Mouse (Mus musculus): ENCODE measurements at regions not wholly inside any gene's neighbourhood (a gene's known extent, or its start where the extent isn't known, plus 50 kb on each side); places are given as distances from the start of the nearest gene placed in this dataset.

DNA sequence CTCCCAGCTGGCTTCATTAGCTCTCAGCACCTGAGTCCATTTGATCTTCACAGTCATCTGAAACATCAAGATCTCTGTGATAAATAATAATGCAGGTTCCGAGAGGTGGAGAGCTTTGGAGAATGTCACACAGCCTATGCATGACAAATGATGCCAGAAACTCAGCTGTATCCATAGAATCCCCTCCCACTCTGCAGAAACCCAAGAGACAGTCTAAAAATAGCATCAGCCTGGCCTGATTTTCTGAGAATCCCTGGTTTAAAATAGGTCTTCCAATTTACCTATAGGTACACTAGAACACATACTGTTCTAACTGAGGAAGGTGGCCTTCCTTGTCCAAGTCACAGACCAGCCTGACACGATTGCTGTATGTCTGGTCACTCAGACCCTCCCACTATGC, 184.0 kb upstream of the B3gat1 start:
- no peak for DNase-seq (ENCODE audit: low read depth, low spot score)

DNA sequence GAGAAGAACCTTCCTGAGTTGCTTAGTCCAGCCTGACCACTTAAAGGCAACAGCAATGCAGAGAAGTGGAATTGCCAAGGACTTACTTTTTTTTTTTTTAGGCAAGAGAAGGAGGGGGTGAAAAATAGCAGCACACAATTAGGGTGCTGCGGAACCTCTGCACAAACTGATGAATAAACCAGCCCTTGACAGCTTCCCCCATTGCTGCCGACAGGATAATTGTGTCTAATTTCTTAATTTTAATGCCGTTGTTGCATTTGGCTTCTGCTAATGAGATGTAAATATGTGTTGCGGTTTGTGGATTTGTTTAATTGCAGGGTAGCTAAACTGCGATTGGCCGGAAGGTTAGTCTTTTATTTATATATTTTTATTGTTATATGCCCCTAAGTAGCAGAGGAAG, 157.5 kb upstream of the B3gat1 start:
- DNase-seq (ENCODE audit: low read depth, low spot score), result no peak

DNA sequence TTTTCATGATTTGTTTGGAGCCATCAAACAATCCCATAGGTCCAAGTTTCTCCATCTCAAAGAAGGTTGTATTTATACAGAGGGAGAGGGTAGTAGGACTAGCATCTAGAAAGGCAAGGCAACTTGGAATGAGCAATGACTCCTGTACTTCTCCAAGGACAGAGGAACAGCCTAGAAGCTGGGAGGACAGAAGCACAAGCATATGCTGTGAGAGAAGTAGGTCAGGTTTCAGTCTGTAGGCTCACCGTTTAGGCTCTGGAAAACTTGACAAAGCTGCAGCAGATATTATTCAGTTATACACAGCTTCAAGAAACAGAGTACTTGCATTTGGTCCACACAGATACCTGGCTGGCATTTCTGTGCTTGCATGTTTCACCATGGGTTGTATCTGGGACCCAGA, 131.5 kb upstream of the B3gat1 start:
- no peak for DNase-seq (ENCODE audit: low read depth, low spot score)

DNA sequence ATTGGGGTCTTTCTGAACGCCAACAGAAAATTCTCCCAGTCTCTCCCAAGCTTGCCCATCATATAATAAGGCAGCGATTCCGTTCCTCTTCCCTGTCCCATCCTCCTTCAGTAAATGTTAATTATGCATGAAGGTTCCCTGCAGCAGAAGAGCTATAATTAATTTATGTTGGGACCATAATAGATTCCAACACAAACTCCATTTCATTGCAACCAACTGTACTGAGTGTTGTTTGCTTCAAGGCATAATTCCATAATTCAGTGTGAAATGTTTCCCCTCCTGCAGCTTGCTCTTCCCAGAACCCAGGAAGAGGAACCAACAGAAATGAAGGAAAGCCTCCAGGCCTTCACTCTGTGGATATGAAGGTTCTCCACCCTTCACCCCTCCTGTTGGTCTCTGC, 129.0 kb upstream of the B3gat1 start:
- no peak for DNase-seq (ENCODE audit: low read depth, low spot score)

DNA sequence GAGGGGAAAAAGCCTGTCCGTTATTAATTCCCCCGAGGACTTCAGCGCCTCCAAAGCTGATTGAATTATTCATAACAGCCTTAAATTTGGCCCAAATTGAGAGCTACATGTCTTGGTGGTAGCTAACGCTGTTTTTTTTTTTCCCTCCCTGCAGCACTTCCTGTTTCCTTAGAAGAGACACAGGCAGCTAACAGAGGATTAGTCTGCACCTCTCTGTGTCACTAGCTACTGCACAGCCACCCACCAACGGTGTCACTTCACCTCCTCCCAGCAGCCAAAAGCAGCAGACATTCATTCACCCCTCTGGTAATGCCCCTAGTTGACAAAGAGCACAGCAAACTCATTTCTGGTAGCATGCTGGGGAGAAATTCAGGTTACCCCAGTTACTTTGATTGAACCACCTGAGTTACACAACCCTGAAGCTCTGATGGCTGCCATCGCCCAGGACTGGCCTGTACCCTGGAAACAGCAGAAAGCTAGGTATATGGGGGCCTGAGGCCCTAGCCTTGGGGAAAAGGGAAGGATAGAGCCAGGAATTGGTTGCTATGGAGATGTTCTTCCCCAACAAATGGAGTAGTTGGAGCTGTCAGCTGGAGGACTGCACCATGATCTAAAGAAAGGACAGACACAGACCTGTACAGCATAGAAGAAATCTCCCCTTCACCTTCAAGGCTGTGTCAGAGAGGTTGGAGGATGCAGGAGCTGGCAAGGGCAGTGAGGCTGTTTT, 121.7 kb upstream of the B3gat1 start:
- no peak for DNase-seq (ENCODE audit: low read depth, low spot score)

DNA sequence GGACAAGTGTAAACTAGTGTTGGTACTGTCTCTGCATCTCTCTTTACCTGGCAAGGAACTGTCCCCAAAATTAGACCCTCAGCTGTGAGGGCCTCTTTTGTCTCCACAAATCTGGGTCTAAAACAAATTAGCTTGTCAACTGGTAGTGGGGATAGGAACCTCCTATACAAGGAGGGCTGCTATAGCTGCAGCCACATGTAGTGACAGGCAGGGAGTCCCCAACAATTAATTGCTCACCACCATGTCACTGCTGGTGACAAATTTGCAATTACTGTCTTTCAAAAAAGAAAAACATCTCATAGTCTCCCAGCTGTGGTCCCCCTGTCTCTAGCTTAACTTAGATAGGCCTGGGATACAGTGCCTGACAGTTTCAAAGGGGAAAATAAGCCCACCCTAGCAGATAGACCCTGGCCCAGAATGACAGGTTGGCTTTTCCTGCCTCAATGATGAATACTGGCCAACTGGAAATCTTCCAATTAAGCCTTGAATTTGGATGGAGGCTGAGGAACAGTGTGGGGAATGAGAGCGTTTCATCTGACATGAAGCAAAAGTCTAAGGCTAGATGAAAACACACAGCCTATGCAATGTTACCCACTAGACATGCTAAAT, 110.6 kb upstream of the B3gat1 start:
- no peak for DNase-seq (ENCODE audit: low read depth, low spot score)

DNA sequence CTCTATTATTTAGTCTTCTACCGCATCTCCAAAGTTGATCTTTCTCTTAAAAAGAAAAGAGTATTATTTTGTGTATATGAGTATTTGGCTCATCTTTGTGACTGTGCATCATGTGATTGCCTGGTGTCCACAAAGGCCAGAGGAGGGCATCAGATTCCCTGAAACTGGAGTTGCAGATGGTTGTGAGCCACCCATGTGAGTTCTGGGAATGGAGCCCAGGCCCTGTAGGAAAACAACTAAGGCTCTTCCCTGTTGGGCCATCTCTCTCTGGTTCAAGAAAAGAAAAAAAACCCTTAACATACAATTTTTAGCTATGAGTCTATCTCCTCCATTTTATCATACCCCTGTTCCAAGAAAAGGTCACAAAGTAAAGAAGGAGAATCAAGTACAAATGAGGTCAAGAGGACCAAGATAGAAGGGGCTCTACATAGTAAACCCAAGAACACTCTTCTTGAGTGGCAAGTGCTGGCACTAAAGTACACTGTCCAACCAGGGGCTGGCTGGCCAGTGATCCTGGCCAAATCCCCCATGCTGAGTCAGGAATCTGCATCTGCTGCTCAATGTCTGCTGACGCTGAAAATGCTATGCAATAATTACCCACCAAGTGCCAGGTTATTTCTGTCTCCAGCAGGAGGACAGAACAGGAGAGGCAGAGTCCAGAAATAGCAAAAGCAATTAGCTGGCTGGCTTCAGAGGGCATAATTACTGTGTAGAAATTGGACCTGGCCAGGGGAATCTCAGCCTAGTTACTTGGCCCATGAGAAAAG, 108.2 kb upstream of the B3gat1 start:
- DNase-seq (ENCODE audit: low read depth, low spot score), result no peak

DNA sequence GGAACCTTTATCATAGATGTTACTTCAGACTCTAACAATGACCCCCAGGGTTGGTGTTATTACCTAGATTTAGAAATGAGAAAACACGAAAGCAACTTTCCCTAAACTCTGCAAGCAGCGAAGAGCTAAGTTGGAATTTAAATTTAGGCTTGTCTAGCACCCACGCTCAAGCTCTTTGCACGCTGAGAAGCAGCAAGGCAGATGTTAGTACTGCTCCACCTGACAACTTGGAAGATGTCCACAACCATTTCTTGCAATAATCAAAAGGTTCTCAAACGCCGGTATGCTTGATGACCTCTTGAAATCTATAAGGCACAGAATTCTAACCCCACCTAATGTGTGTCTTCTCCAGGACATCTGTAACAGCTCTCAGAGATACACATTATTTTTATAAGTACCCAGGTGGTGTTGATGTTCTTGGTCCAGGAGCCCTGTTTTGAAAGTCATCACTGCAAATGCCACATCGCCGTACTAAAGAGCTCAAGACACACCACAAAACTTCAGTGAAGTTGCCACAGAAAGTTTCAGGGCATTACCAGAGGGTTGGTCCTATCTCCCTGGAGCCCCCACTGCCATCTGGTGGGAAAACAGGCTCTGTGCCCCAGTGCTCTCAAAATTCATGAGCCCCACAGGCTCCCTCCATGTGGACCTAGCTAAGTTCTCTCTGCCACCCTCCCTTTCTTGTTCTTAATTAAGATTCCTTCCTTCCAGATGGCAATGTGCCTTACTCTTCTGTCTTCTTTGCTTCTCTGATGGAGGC, 100.5 kb upstream of the B3gat1 start:
- DNase-seq (ENCODE audit: low read depth, low spot score), result no peak

DNA sequence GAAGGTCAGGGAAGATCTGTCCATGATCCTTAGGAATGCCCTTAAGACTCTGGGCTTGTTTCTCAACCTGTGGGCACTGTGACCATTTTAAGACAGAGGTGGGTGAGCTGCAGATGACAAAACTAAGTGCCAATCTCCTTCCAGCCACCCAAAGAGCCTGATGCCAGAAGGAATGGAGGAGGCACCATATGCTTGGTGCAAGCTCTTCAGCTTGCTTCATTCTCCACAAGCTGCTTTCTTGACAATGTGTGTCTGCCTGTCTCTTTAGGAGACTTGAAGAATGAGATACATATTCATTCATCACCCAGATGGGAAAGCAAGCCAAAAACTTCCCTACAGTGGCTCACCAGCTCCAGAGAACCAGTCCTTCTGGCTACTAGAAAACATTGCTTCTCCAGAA, 98.3 kb upstream of the B3gat1 start:
- DNase-seq (ENCODE audit: low read depth, low spot score), result no peak

DNA sequence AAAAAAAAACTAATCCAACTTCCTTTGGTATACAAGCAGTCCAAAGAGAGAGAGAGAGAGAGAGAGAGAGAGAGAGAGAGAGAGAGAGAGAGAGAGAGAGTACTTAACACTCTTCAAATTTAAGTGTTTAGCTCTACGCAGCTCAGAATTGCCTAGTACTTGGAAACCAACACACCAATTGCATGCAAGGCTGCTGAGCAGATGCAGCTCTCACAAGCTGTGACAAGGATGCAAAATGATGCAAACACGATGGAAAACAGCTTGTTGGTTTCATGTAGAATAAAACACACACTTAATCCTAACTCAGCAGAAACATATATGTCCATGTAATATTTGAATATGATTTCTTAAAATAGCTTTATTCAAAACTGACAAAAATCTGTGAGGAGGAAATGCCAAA, 94.9 kb upstream of the B3gat1 start:
- no peak for DNase-seq (ENCODE audit: low read depth, low spot score)

DNA sequence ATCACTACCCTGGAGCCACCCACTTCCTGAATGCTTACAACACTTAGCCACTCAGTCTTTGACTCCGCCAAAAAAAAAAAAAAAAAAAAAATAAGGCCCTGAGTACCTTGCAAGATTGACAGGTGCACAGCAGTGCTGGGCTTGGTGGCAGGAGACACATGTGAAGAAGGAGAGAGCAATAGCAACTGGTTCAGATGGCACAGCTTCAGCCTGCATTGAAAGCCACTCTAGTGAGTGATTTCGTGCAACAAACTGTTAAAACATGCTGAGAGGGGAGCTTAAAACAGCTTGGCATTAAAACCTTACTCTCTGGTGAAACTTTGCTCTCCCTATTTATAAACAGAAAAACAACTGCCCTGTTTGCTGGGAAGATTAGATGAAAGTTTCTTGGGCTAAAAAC, 91.2 kb upstream of the B3gat1 start:
- no peak for DNase-seq (ENCODE audit: low read depth, low spot score)

DNA sequence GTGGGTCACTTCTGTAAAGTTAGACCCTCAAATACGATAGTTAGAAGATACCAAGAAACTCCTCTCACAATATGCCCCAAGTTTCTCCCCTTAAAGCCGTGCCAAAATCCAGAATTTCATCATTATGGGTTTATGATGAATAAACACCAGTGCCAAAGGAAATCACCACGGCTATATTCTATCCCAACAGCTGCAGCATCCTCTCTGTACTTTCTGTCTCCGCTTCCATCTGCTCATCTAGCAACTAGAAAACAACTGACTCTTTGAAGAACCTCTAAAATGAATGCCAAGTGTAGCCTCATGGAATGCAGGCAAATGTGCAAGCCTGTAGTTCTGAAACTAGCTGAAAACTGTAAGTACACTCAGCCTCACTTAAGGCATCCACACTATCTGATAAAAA, 90.7 kb upstream of the B3gat1 start:
- DNase-seq (ENCODE audit: low read depth, low spot score), result no peak

DNA sequence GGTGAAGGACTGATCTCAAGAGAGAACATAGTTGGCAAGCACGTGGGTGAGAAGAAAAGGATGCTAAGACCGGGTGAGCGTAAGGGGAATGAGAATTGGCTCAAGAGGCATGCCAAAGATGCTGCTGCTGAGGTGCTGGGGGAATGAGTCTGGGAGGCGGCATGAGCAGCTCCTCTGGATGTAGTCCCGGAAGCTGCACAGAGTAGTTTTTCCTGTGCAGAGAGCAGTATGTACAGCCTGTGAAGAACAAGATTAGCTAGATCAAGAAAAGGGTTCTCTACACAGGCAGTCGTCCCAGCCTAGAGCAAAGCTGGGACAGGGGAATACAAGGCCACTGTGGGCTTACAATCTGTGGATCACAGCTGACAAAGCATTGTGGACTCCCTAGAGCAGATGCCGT, 84.0 kb upstream of the B3gat1 start:
- DNase-seq (ENCODE audit: low read depth, low spot score), result no peak

DNA sequence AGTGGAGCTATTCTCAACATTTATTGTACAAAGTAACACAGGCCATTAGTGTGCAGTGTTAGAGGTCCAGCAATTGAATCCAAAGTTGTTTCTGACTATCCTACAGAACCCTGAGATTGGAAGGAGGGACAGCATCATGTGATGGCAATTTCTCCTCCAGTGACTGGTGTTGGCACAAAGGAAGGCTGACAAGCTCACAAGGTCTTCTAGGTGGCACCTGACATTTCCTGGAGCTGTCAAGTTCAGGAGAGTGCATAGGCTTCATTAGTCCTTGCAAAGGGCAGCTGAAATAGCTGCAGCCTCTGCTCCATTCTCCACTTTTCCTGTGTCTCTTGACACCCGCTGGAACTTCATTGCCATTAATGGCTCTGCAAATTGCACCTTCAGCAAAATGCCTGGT, 80.6 kb upstream of the B3gat1 start:
- no peak for DNase-seq (ENCODE audit: low read depth, low spot score)

DNA sequence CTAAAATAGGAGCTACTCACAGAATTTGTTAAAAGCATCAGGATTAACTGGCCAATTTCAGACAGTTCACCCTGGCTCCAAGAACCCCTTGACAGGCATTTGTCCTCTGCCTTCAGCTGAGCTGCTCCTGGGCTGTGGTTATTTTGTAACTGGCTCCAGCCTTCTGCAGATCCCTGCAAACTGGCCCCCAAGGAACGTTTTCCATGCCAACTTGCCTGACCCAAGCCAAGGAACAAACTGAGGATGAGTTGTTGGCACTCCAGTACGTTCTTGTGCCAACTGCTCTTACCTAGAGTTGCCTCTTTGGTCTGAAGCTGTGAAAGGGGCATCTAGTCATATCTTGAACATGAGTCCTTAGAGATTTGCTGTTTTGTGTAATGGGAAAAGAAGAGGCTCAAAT, 74.2 kb upstream of the B3gat1 start:
- no peak for DNase-seq (ENCODE audit: low read depth, low spot score)

DNA sequence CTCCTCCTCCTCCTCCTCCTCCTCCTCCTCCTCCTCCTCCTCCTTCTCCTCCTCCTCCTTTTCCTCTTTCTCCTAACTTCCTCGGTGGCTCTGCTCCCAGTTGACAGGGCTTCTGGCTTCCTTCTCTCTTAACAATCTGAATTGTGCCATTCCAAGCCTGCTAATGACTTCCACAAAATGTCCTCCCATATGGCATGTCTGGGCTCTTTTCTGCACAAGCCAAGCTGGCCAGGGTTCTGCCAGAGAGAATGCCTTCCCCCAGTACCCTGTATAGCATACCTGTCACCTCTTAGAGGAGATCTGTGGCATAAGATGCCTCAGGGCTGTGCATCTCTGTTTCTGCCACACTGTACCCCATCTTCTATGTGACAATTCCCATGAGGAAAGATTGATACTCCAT, 70.0 kb upstream of the B3gat1 start:
- DNase-seq (ENCODE audit: low read depth, low spot score), result no peak

DNA sequence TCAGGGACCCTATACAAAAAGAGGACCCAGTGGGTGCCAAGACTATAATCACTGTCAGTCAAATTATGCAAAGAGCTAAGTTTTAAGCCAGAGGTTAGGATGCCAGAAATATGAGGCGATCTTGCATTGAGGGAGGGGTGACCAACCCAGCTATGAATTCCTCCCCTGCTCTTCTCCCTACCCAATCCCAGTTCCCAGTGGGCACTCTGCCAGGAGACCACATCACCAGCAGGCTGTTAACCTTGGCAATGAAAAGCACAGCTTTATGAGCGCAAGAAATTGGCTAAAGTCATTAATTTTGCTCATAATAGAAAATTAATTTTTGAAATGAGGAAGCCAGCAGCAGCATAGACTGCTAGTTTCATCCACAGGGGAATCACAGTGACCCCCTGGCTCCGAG, 65.7 kb upstream of the B3gat1 start:
- no peak for DNase-seq (ENCODE audit: low read depth, low spot score)

DNA sequence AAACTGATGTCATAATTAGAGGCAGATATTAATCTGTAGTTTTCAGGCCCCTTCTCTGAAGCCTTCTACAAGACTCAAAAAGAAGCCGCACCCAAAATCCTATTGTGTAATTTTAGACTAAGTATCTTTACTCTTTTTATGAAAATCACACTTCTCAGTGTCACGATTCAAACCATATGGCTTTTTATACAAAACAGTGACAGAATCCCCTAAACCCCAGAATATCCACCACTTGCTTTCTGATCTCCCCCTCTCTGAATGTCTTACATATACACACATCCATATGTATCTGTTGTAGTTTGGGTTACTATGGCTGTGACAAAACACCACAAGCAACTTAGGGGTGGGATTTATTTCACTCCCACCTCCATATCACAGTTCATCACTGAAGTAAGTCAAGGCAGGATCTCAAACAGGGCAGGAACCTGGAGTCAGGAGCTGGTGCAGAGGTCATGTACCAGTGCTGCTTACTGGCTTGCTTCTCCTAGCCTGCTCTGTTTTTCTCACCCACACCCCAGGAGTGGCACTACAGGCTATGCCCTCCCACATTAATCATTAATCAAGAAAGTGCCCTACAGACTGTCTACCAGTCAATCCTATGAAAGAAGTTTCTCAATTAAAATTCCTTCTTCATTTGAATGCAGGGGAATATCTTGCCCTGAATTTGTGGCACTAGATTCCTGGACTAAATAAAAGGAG, 59.3 kb upstream of the B3gat1 start:
- DNase-seq (ENCODE audit: low read depth, low spot score), result no peak

DNA sequence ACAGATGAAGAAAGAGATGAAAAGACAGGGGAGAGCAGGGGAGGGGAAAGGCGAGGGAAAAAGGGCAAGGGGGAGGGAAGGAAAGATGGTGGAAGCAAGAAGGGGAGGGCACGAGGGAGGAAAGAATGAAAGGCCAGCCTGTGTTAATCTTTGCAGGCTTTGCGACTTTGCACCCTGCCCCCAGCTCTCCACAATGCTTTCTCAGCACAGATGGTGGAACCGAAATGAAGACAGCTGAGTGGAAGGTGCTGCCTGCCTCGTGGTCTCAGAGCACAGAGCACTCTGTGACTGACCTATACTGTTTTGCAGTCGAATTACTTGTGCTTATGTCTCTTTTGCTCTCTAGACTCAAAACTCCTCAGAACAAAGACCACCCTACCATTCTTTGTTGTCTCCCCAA, 55.2 kb upstream of the B3gat1 start:
- DNase-seq (ENCODE audit: low read depth, low spot score), result no peak

DNA sequence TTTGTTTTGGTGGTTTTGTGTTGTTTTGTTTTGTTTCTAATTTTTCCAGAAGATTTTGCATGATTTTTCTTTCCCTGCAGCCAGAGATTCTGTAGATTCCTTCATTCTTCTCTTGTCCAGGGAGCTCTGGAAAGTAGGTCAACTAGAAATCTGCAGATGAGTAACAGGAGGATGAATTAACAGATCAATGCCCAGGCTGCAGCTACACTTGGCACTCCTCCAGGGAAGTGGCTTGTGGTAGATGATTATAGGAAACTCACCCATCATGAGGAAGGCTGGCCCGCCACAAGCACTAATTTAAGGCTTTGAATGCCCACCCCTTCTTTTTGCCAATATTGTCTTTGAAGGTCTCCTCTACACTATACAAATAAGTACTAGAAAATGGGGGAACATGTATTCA, 52.0 kb upstream of the B3gat1 start:
- no peak for DNase-seq (ENCODE audit: low read depth, low spot score)

Data from 3T3-L1 (cell line).